Mouse (Mus musculus) adrenal gland, adult 10 weeks (tissue): ENCODE data around the gene Tshz2. TPM values are rescaled to one million over a fixed set of nuclear protein-coding genes. Genes with fewer than 3 reads are reported as not detected.

Source experiments
- polyA plus RNA-seq: library from polyadenylated mRNA; stranded (reverse); fragments of 350-450 nt; fragmentation: Illumina TruSeq; extraction: RNeasy Lipid Tissue Mini Kit (QIAGEN cat#74804); gene quantifications from one replicate; pipeline ENCODE4 v1.2.3, GENCODE M21; 2014; ENCODE audit warnings: low read depth, low replicate concordance

Gene Tshz2
- polyA plus RNA-seq = 22.6 TPM

DNA sequence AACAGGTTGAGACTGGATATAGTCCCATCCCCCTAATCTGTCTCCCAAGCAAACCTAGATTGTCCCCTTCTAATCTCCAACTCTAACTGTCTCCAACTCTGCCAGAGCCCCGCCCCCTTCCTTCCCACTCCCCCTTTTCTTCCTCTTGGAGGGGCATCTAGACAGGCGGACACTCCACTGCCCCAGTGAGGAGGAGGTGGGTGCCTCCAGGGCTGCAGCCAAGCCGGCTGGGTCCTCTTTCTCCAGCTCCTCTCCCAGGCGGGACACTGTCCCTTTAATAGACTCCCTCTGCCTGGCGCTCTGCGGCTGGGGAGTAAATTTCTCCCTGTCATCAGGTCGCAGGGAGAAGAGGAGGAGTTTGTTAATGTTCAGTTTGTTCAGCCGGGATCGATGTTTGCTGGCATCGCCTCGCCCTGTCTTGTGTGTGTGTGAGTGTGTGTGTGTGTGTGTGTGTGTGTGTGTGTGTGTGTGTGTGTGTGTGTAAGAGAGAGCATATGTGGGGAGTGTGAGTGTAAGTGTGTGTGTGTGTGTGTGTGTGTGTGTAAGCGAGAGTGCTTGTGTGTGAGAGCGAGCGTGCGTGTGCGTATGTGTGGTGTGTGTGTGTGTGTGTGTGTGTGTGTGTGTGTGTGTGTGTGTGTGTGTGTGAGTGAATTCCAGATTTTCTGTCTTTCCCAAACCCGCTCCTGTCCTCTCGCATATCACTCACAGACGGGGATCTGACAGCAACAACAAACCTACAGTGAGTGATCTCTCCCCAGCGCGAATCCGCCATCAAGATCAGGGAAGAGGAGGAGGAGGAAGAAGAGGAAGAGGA is at the start of gene Tshz2:
Gene Tshz2, plus strand, starts transcription at position 676 of the 814 bp plus-strand sequence.

GRCm38 (mm10) chr2:169587645-169588044 is 45.2 kb upstream of the Tshz2 start, which contains the start of gene Gm11011:
Gene Gm11011, minus strand, starts transcription at chr2:169587745.

Other genes with a start within 250 kb of the Tshz2 start
- not detected for gene Gm11011, start 45.3 kb upstream of the Tshz2 start, polyA plus RNA-seq